Mouse (Mus musculus) heart, embryonic 13.5 days (tissue): ENCODE data around the gene Fxr2. TPM values are rescaled to one million over a fixed set of nuclear protein-coding genes. Genes with fewer than 3 reads are reported as not detected.

Experiments
- ATAC-seq: fragments of 200-750 bp; cut with Nextera tagmentation; 2 replicates; pipeline ENCODE4 v1.8.0; 2017; ENCODE audit warnings: moderate TSS enrichment; ENCODE audit not compliant: insufficient number of reproducible peaks, low FRiP score, low TSS enrichment; ENCODE audit errors: extremely low read depth
- H3K27ac ChIP-seq: fragments of 300-500 bp; sonication (generic); replicated peaks from 2 replicates; pipeline ENCODE4 v1.5.1; 2015; ENCODE audit warnings: moderate library complexity, mild to moderate bottlenecking, inconsistent platforms
- H3K27me3 ChIP-seq: fragments of 300-500 bp; sonication (generic); replicated peaks from 2 replicates; pipeline ENCODE4 v1.6.1; 2015; ENCODE audit warnings: mild to moderate bottlenecking, inconsistent platforms
- H3K36me3 ChIP-seq: fragments of 300-500 bp; sonication (generic); 2 replicates; pipeline ENCODE4 v1.6.1; 2015; ENCODE audit warnings: mild to moderate bottlenecking, inconsistent platforms
- H3K4me1 ChIP-seq: fragments of 300-500 bp; sonication (generic); 2 replicates; pipeline ENCODE4 v1.6.1; 2015; ENCODE audit warnings: inconsistent platforms
- H3K4me2 ChIP-seq: fragments of 300-500 bp; sonication (generic); 2 replicates; pipeline ENCODE4 v1.6.1; 2015; ENCODE audit warnings: inconsistent platforms, mild to moderate bottlenecking, moderate library complexity
- H3K4me3 ChIP-seq: fragments of 300-500 bp; sonication (generic); 2 replicates; pipeline ENCODE4 v1.5.1; 2015; ENCODE audit warnings: moderate library complexity, mild to moderate bottlenecking, inconsistent platforms
- H3K9ac ChIP-seq: fragments of 300-500 bp; sonication (generic); 2 replicates; pipeline ENCODE4 v1.6.1; 2015; ENCODE audit warnings: inconsistent platforms, mild to moderate bottlenecking, moderate library complexity
- H3K9me3 ChIP-seq: fragments of 300-500 bp; sonication (generic); 2 replicates; pipeline ENCODE4 v1.6.1; 2016; ENCODE audit warnings: inconsistent platforms
- WGBS: fragments of 180-500 bp; shearing (Covaris S2); methylation state at CpG from one replicate; pipeline ENCODE4 v1.1.7; 2015; ENCODE audit warnings: mixed read lengths; 5-methylcytosine and 5-hydroxymethylcytosine counted together
- polyA plus RNA-seq: library from polyadenylated mRNA; unstranded; fragments of >200 nt; fragmentation: Nextera tagmentation; extraction: Ambion mirVana; gene quantifications from 2 replicates; pipeline ENCODE4 v1.2.1, GENCODE M21; 2015

Gene Fxr2
- polyA plus RNA-seq, 1 experiment from 2014 or later, result 25.6 TPM

DNA sequence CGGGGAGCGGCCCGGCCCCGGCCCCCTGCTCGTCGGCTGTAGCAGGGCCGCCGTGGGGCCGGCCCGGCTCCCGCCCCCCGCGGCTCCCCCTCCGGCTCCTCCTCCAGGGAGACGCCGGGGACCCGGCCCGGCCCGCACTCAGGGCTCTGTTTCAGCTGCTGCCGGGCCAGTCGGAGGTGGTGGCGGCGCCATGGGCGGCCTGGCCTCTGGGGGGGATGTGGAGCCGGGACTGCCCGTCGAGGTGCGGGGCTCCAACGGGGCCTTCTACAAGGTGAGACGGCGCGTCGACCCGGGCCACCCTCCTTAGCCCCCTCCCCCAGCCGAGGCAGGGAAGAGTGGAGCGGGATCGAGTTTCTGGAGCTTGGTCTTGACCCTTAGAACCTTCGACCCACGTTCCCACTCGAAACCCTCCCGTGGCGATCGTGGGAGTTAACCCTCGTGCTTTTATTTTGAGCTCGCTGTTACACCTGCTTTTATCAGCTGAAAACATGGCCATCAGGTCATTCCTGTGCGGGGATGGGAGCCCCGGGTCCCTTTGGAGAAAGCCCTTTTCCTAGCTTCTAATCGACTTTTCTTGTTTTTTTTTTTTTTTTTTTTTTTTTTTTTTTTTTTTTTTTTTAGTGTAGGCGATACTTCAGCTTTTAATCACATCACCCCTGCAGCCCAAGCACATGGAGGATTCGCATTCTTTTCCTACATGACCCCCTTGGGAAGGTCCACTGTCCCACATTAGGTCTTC lies 507 bp downstream of the Fxr2 start:
- Histone ChIP-seq H3K9ac (peak overlapping the region; percentile 99), H3K4me2 (peak overlapping the region; percentile 88), H3K4me3 (peak overlapping the region; percentile 99), H3K36me3 (peaks cover 20% of the 10 kb centered on the region), H3K27ac (peak overlapping the region; percentile 98), H3K4me1 (peaks cover 31% of the 10 kb centered on the region), H3K9me3 (no peaks in the 10 kb centered on the region), H3K27me3 (no peaks in the 10 kb centered on the region)
- peak; percentile 60 for ATAC-seq
- WGBS, result 1% methylated on average over 43 of the region's 50 CpGs

GRCm38 (mm10) chr11:69635471-69635870 lies 2.7 kb downstream of the Fxr2 start:
- Histone ChIP-seq H3K9ac (no peak overlapping the region), H3K36me3 (peaks cover 38% of the 10 kb centered on the region), H3K4me2 (peak overlapping the region; percentile 88), H3K27ac (no peak overlapping the region), H3K9me3 (no peaks in the 10 kb centered on the region), H3K4me1 (peaks cover 31% of the 10 kb centered on the region), H3K27me3 (no peaks in the 10 kb centered on the region), H3K4me3 (0 out of 2 replicates have a peak overlapping the region, but pooled peaks have one; percentile 6)
- WGBS, result 86% methylated on average over 3 of the region's 3 CpGs
- ATAC-seq, result no peak

- H3K9me3 ChIP-seq, result no peaks in the 10 kb centered on the region
Measured at GRCm38 (mm10) chr11:69645860-69646259, 13.1 kb downstream of the Fxr2 start.

DNA sequence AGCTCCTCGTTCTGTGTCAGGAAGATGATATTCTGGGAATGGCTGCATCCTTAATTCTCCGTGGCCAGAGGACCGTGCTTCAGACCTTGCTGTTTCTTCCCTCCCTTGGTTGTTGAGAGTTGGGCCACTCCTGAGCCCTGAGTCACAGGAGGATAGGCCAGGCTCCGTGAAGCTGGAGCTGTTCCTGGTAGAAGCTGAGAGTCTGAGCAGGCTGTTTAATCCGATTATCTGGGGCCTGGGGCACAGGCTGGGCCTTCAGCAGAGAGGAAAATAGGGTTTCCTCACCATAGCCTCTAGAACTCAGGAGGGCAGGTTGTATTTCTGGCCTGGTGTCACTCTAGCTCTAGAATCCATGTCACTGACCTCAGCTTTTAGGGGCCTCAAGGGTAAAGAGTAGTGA lies 20.6 kb downstream of the Fxr2 start:
- H3K4me3 ChIP-seq, result no peak overlapping the region
- H3K4me1 ChIP-seq, result peaks cover 27% of the 10 kb centered on the region
- H3K9me3 ChIP-seq, result no peaks in the 10 kb centered on the region
- H3K4me2 ChIP-seq, result no peak overlapping the region
- no peak overlapping the region for H3K27ac ChIP-seq
- H3K27me3 ChIP-seq, result no peaks in the 10 kb centered on the region
- H3K36me3 ChIP-seq, result peaks cover 89% of the 10 kb centered on the region
- 61% methylated on average over 5 of the region's 5 CpGs for WGBS
- 0 out of 2 replicates have a peak overlapping the region, but pooled peaks have one; percentile 5 for H3K9ac ChIP-seq
- ATAC-seq, result no peak

More at GRCm38 (mm10) chr11:69645860-69646259, 13.1 kb downstream of the Fxr2 start:
- Histone ChIP-seq H3K4me2 (no peak overlapping the region), H3K9ac (no peak overlapping the region), H3K27me3 (no peaks in the 10 kb centered on the region), H3K4me3 (no peak overlapping the region), H3K27ac (no peak overlapping the region), H3K36me3 (peaks cover 100% of the 10 kb centered on the region), H3K4me1 (no peaks in the 10 kb centered on the region)
- 82% methylated on average over 5 of the region's 5 CpGs for WGBS
- ATAC-seq, result no peak

- Histone ChIP-seq H3K27ac (peak overlapping the region; percentile 24; the same call in 1 of the 2 replicates), H3K9ac (peak overlapping the region; percentile 70), H3K9me3 (no peaks in the 10 kb centered on the region), H3K36me3 (peaks cover 89% of the 10 kb centered on the region), H3K4me1 (peaks cover 27% of the 10 kb centered on the region), H3K4me3 (no peak overlapping the region), H3K4me2 (no peak overlapping the region), H3K27me3 (no peaks in the 10 kb centered on the region)
- 42% methylated on average over 9 of the region's 9 CpGs for WGBS
- ATAC-seq, result no peak
Measured at GRCm38 (mm10) chr11:69654760-69655159, 22.0 kb downstream of the Fxr2 start.

- H3K4me2 ChIP-seq, result peak within 1 kb of the TSS; percentile 45
- 0 out of 2 replicates have a peak, but pooled peaks have one; percentile 6 for ATAC-seq
- H3K9me3 ChIP-seq, result no peaks in the 10 kb centered on the region
- peak within 1 kb of the TSS; percentile 70 for H3K9ac ChIP-seq
- H3K4me3 ChIP-seq, result 0 out of 2 replicates have a peak within 1 kb of the TSS, but pooled peaks have one; percentile 8
- H3K4me1 ChIP-seq, result peaks cover 27% of the 10 kb centered on the region
- peaks cover 85% of the 10 kb centered on the region for H3K36me3 ChIP-seq
- WGBS, result 20% methylated on average over 34 of the region's 34 CpGs
- H3K27ac ChIP-seq, result peak within 1 kb of the TSS; percentile 24; the same call in 1 of the 2 replicates
- no peaks in the 10 kb centered on the region for H3K27me3 ChIP-seq
Measured at GRCm38 (mm10) chr11:69655264-69656064, 22.7 kb downstream of the Fxr2 start, which contains the start of gene Sox15. Sox15 (plus strand) TSS chr11:69655314.

- H3K27ac ChIP-seq, result no peak overlapping the region
- H3K4me3 ChIP-seq, result no peak overlapping the region
- no peak overlapping the region for H3K4me2 ChIP-seq
- H3K4me1 ChIP-seq, result peaks cover 30% of the 10 kb centered on the region
- ATAC-seq, result no peak
- H3K9ac ChIP-seq, result peak overlapping the region; percentile 70; the same call in 1 of the 2 replicates
- 70% methylated on average over 5 of the region's 5 CpGs for WGBS
- peaks cover 79% of the 10 kb centered on the region for H3K36me3 ChIP-seq
- no peaks in the 10 kb centered on the region for H3K9me3 ChIP-seq
- H3K27me3 ChIP-seq, result no peaks in the 10 kb centered on the region
Measured at GRCm38 (mm10) chr11:69656065-69656455, 23.3 kb downstream of the Fxr2 start.

- ATAC-seq, result no peak
- WGBS, result 71% methylated on average over 10 of the region's 10 CpGs
- peaks cover 38% of the 10 kb centered on the region for H3K4me1 ChIP-seq
- no peak overlapping the region for H3K27ac ChIP-seq
- no peak overlapping the region for H3K4me3 ChIP-seq
- H3K4me2 ChIP-seq, result no peak overlapping the region
- H3K27me3 ChIP-seq, result no peaks in the 10 kb centered on the region
- H3K9ac ChIP-seq, result peak overlapping the region; percentile 70; the same call in 1 of the 2 replicates
- no peaks in the 10 kb centered on the region for H3K9me3 ChIP-seq
- peaks cover 71% of the 10 kb centered on the region for H3K36me3 ChIP-seq
Measured at GRCm38 (mm10) chr11:69656617-69657461, 24.0 kb downstream of the Fxr2 start.

DNA sequence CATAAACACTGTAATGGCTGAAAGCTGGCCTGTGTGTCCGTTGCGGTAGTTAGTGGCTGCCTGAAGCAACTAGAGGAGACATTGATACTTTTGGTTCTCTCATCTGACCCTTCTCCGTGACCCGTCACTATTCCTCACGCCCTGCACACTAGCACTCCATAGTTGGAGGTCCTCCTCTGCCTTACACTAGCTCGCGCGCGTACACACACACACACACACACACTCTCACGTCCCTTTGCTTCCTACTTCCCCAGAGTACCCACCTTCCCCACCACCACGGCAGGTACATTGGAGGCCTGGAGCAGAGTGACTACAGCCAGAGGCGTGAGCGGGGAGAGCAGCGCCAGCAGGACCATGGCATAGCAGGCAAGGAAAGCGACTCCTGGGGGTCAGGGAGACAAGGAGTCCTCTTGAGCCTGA lies 24.7 kb downstream of the Fxr2 start:
- Histone ChIP-seq H3K27ac (no peak overlapping the region), H3K4me3 (no peak overlapping the region), H3K4me1 (peaks cover 39% of the 10 kb centered on the region), H3K4me2 (no peak overlapping the region), H3K9me3 (no peaks in the 10 kb centered on the region), H3K36me3 (peaks cover 65% of the 10 kb centered on the region), H3K27me3 (no peaks in the 10 kb centered on the region), H3K9ac (no peak overlapping the region)
- no peak for ATAC-seq
- 79% methylated on average over 15 of the region's 15 CpGs for WGBS

- Histone ChIP-seq H3K36me3 (peaks cover 67% of the 10 kb centered on the region), H3K27me3 (no peaks in the 10 kb centered on the region), H3K9ac (peak overlapping the region; percentile 88), H3K27ac (peak overlapping the region; percentile 99), H3K9me3 (no peaks in the 10 kb centered on the region), H3K4me1 (peaks cover 29% of the 10 kb centered on the region), H3K4me3 (peak overlapping the region; percentile 63), H3K4me2 (peak overlapping the region; percentile 74)
- no peak for ATAC-seq
- WGBS, result 58% methylated on average over 3 of the region's 3 CpGs
Measured at GRCm38 (mm10) chr11:69661221-69661881, 28.6 kb downstream of the Fxr2 start.
